Mouse (Mus musculus): ENCODE results near the gene Ficd. TPM values are rescaled to one million over a fixed set of nuclear protein-coding genes. Genes with fewer than 3 reads are reported as not detected.

Ficd gene
- polyA plus RNA-seq, 1 experiment from 2014 or later: 6.9 TPM

DNA sequence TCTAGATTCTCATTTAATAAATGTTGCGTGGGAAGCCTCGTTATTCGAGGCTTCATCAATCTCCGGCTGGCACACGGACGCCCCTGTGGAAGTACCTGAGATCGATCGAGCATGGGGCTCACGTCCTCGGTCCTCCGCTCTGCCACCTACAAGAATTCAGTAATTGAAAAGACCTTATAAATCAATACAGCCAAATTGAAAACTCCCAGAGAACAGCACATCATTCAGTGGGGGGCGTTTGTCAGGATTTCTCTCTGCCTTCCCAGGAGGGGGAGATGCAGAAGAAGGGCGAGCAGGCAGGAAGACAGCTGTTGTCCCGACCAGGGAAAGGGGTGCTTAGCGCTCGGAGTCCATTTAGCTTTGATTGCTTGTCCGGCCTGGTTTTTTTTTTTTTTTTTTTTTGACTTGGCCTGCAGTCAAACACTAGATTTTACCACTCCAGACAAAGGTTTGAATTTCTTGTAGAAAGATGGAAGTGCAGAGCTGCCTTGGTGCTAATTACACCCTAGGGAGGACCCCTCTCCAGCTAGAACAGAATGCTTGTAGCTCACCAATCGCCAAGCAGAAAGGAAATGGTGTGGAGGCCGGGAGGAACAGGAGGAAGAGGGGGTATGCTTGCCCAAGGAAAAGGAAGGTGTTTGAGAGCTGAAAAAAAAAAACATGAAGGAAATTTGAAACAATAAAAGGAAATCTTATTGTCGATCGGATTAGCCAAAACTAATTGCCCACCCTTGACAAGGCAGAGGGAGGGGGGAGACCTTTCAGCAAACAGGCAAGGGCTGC lies 31.6 kb upstream of the Ficd start:
- ATAC-seq (ENCODE audit: low read depth): peak; percentile 81
- Histone ChIP-seq H3K4me1 (replicated peaks; ENCODE audit: control insufficient read depth, insufficient read depth, low read length) (peaks cover 9% of the 10 kb centered on the region), H3K27me3 (ENCODE audit: control insufficient read depth, insufficient read depth, low read depth, low read length) (no peaks in the 10 kb centered on the region), H3K4me2 (ENCODE audit: low read depth, low read length) (no peak overlapping the region; the same call in 1 of the 2 replicates), H3K9me3 (ENCODE audit: control insufficient read depth, low read length) (no peaks in the 10 kb centered on the region), H3K4me3 (ENCODE audit: low read length) (no peak overlapping the region), H3K36me3 (ENCODE audit: control insufficient read depth, insufficient read depth, low read length) (no peaks in the 10 kb centered on the region), H3K27ac (ENCODE audit: low read length) (no peak overlapping the region), H3K9ac (ENCODE audit: low read length) (no peak overlapping the region)
- 45% methylated on average over 21 of the region's 21 CpGs for WGBS

DNA sequence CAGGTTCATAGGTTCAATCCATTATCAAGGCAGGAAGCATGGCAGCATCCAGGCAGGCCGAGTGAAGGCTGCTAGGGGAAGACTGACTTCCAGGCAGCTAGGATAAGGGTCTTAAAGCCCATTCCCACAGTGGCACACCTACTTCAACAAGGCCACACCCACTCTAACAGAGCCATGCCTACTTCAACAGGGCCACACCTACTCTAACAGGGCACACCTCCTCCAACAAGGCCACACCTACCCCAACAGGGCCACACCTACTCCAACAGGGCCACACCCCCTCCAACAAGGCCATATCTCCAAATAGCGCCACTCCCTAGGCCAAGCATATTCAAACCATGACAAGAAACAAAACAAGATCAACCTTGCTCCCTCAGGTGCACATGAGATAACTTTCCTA lies 22.7 kb upstream of the Ficd start:
- Histone ChIP-seq H3K27ac (ENCODE audit: low read length) (no peak overlapping the region), H3K9me3 (ENCODE audit: control insufficient read depth, low read length) (no peaks in the 10 kb centered on the region), H3K9ac (ENCODE audit: low read length) (no peak overlapping the region), H3K4me1 (replicated peaks; ENCODE audit: control insufficient read depth, insufficient read depth, low read length) (no peaks in the 10 kb centered on the region), H3K4me3 (ENCODE audit: low read length) (no peak overlapping the region), H3K27me3 (ENCODE audit: control insufficient read depth, insufficient read depth, low read depth, low read length) (no peaks in the 10 kb centered on the region), H3K4me2 (ENCODE audit: low read depth, low read length) (no peak overlapping the region), H3K36me3 (ENCODE audit: control insufficient read depth, insufficient read depth, low read length) (no peaks in the 10 kb centered on the region)
- 64% methylated on average over 2 of the region's 2 CpGs for WGBS
- ATAC-seq (ENCODE audit: low read depth): no peak

GRCm38 (mm10) chr5:113716581-113717388 lies 18.8 kb upstream of the Ficd start:
- no peaks in the 10 kb centered on the region for H3K9me3 ChIP-seq (ENCODE audit: control insufficient read depth, low read length)
- no peaks in the 10 kb centered on the region for H3K27me3 ChIP-seq (ENCODE audit: control insufficient read depth, insufficient read depth, low read depth, low read length)
- 7% methylated on average over 12 of the region's 12 CpGs for WGBS
- H3K9ac ChIP-seq (ENCODE audit: low read length): no peak overlapping the region
- H3K4me2 ChIP-seq (ENCODE audit: low read depth, low read length): no peak overlapping the region
- no peaks in the 10 kb centered on the region for H3K36me3 ChIP-seq (ENCODE audit: control insufficient read depth, insufficient read depth, low read length)
- 0 out of 2 replicates have a peak, but pooled peaks have one; percentile 34 for ATAC-seq (ENCODE audit: low read depth)
- H3K4me1 ChIP-seq (replicated peaks; ENCODE audit: control insufficient read depth, insufficient read depth, low read length): no peaks in the 10 kb centered on the region
- no peak overlapping the region for H3K4me3 ChIP-seq (ENCODE audit: low read length)
- no peak overlapping the region for H3K27ac ChIP-seq (ENCODE audit: low read length)

DNA sequence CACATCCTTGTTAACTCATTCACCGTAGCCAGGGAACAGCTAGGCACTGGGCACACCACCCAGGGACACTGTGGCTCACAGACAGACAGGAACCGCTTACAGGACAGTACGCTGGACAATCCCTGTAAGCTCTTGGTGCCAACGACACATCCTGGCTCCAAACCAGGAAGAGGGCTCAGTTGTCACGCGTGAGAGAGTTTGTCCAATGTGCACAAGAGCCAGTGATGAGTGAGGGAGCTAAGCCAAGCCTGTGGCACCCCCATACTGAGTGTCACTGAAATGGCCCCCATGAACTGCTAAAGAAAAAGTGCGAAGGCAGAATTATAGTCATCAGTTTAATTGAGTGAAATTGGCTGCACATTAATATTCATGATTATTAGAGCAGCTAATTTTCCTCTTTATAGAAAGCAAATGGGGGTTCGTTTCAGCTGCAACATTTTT lies 16.4 kb upstream of the Ficd start:
- WGBS: 72% methylated on average over 8 of the region's 8 CpGs
- Histone ChIP-seq H3K36me3 (ENCODE audit: control insufficient read depth, insufficient read depth, low read length) (no peaks in the 10 kb centered on the region), H3K27ac (ENCODE audit: low read length) (no peak overlapping the region), H3K9ac (ENCODE audit: low read length) (no peak overlapping the region), H3K4me3 (ENCODE audit: low read length) (no peak overlapping the region), H3K9me3 (ENCODE audit: control insufficient read depth, low read length) (no peaks in the 10 kb centered on the region), H3K4me2 (ENCODE audit: low read depth, low read length) (no peak overlapping the region), H3K27me3 (ENCODE audit: control insufficient read depth, insufficient read depth, low read depth, low read length) (no peaks in the 10 kb centered on the region; the same call in 1 of the 2 replicates), H3K4me1 (replicated peaks; ENCODE audit: control insufficient read depth, insufficient read depth, low read length) (no peaks in the 10 kb centered on the region)
- no peak for ATAC-seq (ENCODE audit: low read depth)

- no peaks in the 10 kb centered on the region for H3K9me3 ChIP-seq (ENCODE audit: control insufficient read depth, low read length)
- no peak for ATAC-seq (ENCODE audit: low read depth)
- H3K27me3 ChIP-seq (ENCODE audit: control insufficient read depth, insufficient read depth, low read depth, low read length): no peaks in the 10 kb centered on the region; the same call in 1 of the 2 replicates
- no peaks in the 10 kb centered on the region for H3K36me3 ChIP-seq (ENCODE audit: control insufficient read depth, insufficient read depth, low read length)
- H3K4me1 ChIP-seq (replicated peaks; ENCODE audit: control insufficient read depth, insufficient read depth, low read length): no peaks in the 10 kb centered on the region
- no peak overlapping the region for H3K4me3 ChIP-seq (ENCODE audit: low read length)
- no peak overlapping the region for H3K27ac ChIP-seq (ENCODE audit: low read length)
- WGBS: 84% methylated on average over 10 of the region's 10 CpGs
- H3K9ac ChIP-seq (ENCODE audit: low read length): no peak overlapping the region
- no peak overlapping the region for H3K4me2 ChIP-seq (ENCODE audit: low read depth, low read length)
Observed at GRCm38 (mm10) chr5:113722224-113723013, 13.2 kb upstream of the Ficd start.

DNA sequence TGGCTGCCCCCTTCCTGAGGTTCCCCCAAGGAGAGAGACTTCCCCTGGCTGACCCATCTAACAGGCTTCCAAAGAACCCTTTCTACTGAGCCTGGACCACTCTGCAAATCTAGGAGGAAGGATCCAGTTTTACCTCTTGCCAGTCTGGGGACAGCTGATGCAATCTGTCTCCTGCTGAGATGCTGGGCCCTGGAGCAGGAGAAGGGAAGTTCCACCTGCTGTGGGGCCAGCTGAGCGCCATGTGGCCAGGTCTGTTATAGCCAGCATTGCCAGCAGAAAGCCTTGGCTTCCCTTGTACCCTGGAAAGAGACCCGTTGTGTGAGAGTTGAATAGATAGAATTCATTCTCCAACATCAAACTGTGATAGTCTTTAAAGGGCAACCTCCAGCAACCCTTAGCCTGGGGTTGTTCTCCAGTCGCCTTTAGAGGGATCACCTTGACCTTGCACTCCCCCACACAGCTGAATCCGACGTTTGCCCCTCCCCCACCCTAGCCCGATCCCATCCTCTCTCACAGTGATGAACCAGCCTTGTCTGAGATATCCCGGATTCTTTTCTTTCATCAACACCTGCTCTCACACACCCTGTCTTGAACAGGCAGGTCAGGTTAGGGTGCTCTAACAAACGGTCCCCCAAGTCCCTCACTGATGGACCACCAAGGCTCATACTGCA lies 11.9 kb upstream of the Ficd start:
- 37% methylated on average over 8 of the region's 8 CpGs for WGBS
- H3K9me3 ChIP-seq (ENCODE audit: control insufficient read depth, low read length): no peaks in the 10 kb centered on the region
- H3K4me1 ChIP-seq (replicated peaks; ENCODE audit: control insufficient read depth, insufficient read depth, low read length): no peaks in the 10 kb centered on the region

GRCm38 (mm10) chr5:113724446-113724845 lies 11.2 kb upstream of the Ficd start, which contains the start of gene 1700069L16Rik:
1700069L16Rik (minus strand) TSS chr5:113724772.
- Histone ChIP-seq H3K9ac (ENCODE audit: low read length) (no peak within 1 kb of the TSS), H3K4me1 (replicated peaks; ENCODE audit: control insufficient read depth, insufficient read depth, low read length) (no peaks in the 10 kb centered on the region), H3K4me3 (ENCODE audit: low read length) (no peak within 1 kb of the TSS), H3K9me3 (ENCODE audit: control insufficient read depth, low read length) (no peaks in the 10 kb centered on the region), H3K36me3 (ENCODE audit: control insufficient read depth, insufficient read depth, low read length) (no peaks in the 10 kb centered on the region), H3K27me3 (ENCODE audit: control insufficient read depth, insufficient read depth, low read depth, low read length) (no peaks in the 10 kb centered on the region; the same call in 1 of the 2 replicates), H3K4me2 (ENCODE audit: low read depth, low read length) (no peak within 1 kb of the TSS), H3K27ac (ENCODE audit: low read length) (no peak within 1 kb of the TSS)
- WGBS: 4% methylated on average over 15 of the region's 15 CpGs
- peak; percentile 67 for ATAC-seq (ENCODE audit: low read depth)

More for the DNA sequence above, 11.9 kb upstream of the Ficd start:
- Histone ChIP-seq H3K9ac (ENCODE audit: low read length) (no peak overlapping the region), H3K36me3 (ENCODE audit: control insufficient read depth, insufficient read depth, low read length) (no peaks in the 10 kb centered on the region), H3K4me3 (ENCODE audit: low read length) (no peak overlapping the region), H3K27me3 (ENCODE audit: control insufficient read depth, insufficient read depth, low read depth, low read length) (no peaks in the 10 kb centered on the region; the same call in 1 of the 2 replicates), H3K4me2 (ENCODE audit: low read depth, low read length) (no peak overlapping the region), H3K27ac (ENCODE audit: low read length) (no peak overlapping the region)
- peak; percentile 23; the same call in 1 of the 2 replicates for ATAC-seq (ENCODE audit: low read depth)

GRCm38 (mm10) chr5:113725417-113725816 lies 10.2 kb upstream of the Ficd start:
- Histone ChIP-seq H3K9me3 (ENCODE audit: control insufficient read depth, low read length) (no peaks in the 10 kb centered on the region), H3K9ac (ENCODE audit: low read length) (no peak overlapping the region), H3K4me3 (ENCODE audit: low read length) (no peak overlapping the region), H3K4me2 (ENCODE audit: low read depth, low read length) (no peak overlapping the region), H3K27me3 (ENCODE audit: control insufficient read depth, insufficient read depth, low read depth, low read length) (no peaks in the 10 kb centered on the region; the same call in 1 of the 2 replicates), H3K27ac (ENCODE audit: low read length) (no peak overlapping the region), H3K4me1 (replicated peaks; ENCODE audit: control insufficient read depth, insufficient read depth, low read length) (no peaks in the 10 kb centered on the region), H3K36me3 (ENCODE audit: control insufficient read depth, insufficient read depth, low read length) (no peaks in the 10 kb centered on the region)
- 64% methylated on average over 12 of the region's 12 CpGs for WGBS
- no peak for ATAC-seq (ENCODE audit: low read depth)

Data from lung, embryonic 16.5 days (tissue).